Mouse (Mus musculus): ENCODE results near the gene Ifnk. TPM values are rescaled to one million over a fixed set of nuclear protein-coding genes. Genes with fewer than 3 reads are reported as not detected.
A peak's percentile ranks its signal among the peaks of the same experiment; 100 is the strongest.

The Ifnk gene
- polyA plus RNA-seq, 1 experiment from 2014 or later: 0.39 TPM

- Histone ChIP-seq H3K27me3 (replicated peaks) (no peaks in the 10 kb centered on the region), H3K36me3 (no peaks in the 10 kb centered on the region), H3K9ac (no peak overlapping the region), H3K9me3 (no peaks in the 10 kb centered on the region), H3K4me1 (peaks cover 39% of the 10 kb centered on the region), H3K27ac (peak overlapping the region; percentile 81), H3K4me3 (replicated peaks) (no peak overlapping the region), H3K4me2 (peak overlapping the region; percentile 14; the same call in 1 of the 2 replicates)
- ATAC-seq (ENCODE audit: insufficient read depth, low FRiP score, low read depth): peak; percentile 20; the same call in 1 of the 2 replicates
- WGBS: 50% methylated on average over 11 of the region's 11 CpGs
Measured at GRCm38 (mm10) chr4:35124027-35124426, 27.8 kb upstream of the Ifnk start.

- ATAC-seq (ENCODE audit: insufficient read depth, low FRiP score, low read depth): peak; percentile 40; the same call in 1 of the 2 replicates
- WGBS: 18% methylated on average over 6 of the region's 6 CpGs
- H3K4me2 ChIP-seq: no peak overlapping the region
- no peaks in the 10 kb centered on the region for H3K36me3 ChIP-seq
- H3K9ac ChIP-seq: no peak overlapping the region
- H3K4me3 ChIP-seq (replicated peaks): no peak overlapping the region
- H3K27me3 ChIP-seq (replicated peaks): no peaks in the 10 kb centered on the region
- H3K9me3 ChIP-seq: no peaks in the 10 kb centered on the region
- H3K4me1 ChIP-seq: peaks cover 44% of the 10 kb centered on the region
- H3K27ac ChIP-seq: peak overlapping the region; percentile 61
Measured at GRCm38 (mm10) chr4:35125299-35125777, 26.5 kb upstream of the Ifnk start.

GRCm38 (mm10) chr4:35126776-35127175, 25.1 kb upstream of the Ifnk start:
- WGBS: 70% methylated on average over 9 of the region's 9 CpGs
- peaks cover 39% of the 10 kb centered on the region for H3K4me1 ChIP-seq
- ATAC-seq (ENCODE audit: insufficient read depth, low FRiP score, low read depth): no peak

GRCm38 (mm10) chr4:35127759-35128158, 24.1 kb upstream of the Ifnk start:
- H3K4me3 ChIP-seq (replicated peaks): no peak overlapping the region
- no peak overlapping the region for H3K27ac ChIP-seq
- no peak for ATAC-seq (ENCODE audit: insufficient read depth, low FRiP score, low read depth)
- WGBS: 37% methylated on average over 6 of the region's 6 CpGs
- H3K27me3 ChIP-seq (replicated peaks): no peaks in the 10 kb centered on the region
- H3K9ac ChIP-seq: no peak overlapping the region
- H3K4me2 ChIP-seq: no peak overlapping the region
- H3K9me3 ChIP-seq: no peaks in the 10 kb centered on the region
- no peaks in the 10 kb centered on the region for H3K36me3 ChIP-seq
- peaks cover 32% of the 10 kb centered on the region for H3K4me1 ChIP-seq

More at GRCm38 (mm10) chr4:35126776-35127175, 25.1 kb upstream of the Ifnk start:
- Histone ChIP-seq H3K4me3 (replicated peaks) (no peak overlapping the region), H3K9ac (no peak overlapping the region), H3K9me3 (no peaks in the 10 kb centered on the region), H3K4me2 (no peak overlapping the region), H3K36me3 (no peaks in the 10 kb centered on the region), H3K27me3 (replicated peaks) (no peaks in the 10 kb centered on the region), H3K27ac (no peak overlapping the region)

- H3K27me3 ChIP-seq (replicated peaks): no peaks in the 10 kb centered on the region
- 28% methylated on average over 6 of the region's 6 CpGs for WGBS
- peak overlapping the region; percentile 19; the same call in 1 of the 2 replicates for H3K27ac ChIP-seq
- H3K36me3 ChIP-seq: no peaks in the 10 kb centered on the region
- no peak overlapping the region for H3K9ac ChIP-seq
- no peaks in the 10 kb centered on the region for H3K9me3 ChIP-seq
- H3K4me2 ChIP-seq: 0 out of 2 replicates have a peak overlapping the region, but pooled peaks have one; percentile 2
- H3K4me1 ChIP-seq: peaks cover 25% of the 10 kb centered on the region
- no peak overlapping the region for H3K4me3 ChIP-seq (replicated peaks)
- peak; percentile 48; the same call in 1 of the 2 replicates for ATAC-seq (ENCODE audit: insufficient read depth, low FRiP score, low read depth)
Measured at GRCm38 (mm10) chr4:35130411-35130948, 21.4 kb upstream of the Ifnk start.

- Histone ChIP-seq H3K27ac (no peak overlapping the region), H3K36me3 (no peaks in the 10 kb centered on the region), H3K4me3 (replicated peaks) (no peak overlapping the region), H3K4me2 (no peak overlapping the region), H3K4me1 (peaks cover 33% of the 10 kb centered on the region), H3K9me3 (no peaks in the 10 kb centered on the region), H3K27me3 (replicated peaks) (no peaks in the 10 kb centered on the region), H3K9ac (no peak overlapping the region)
- 83% methylated on average over 4 of the region's 4 CpGs for WGBS
- ATAC-seq (ENCODE audit: insufficient read depth, low FRiP score, low read depth): no peak
Measured at GRCm38 (mm10) chr4:35131592-35131991, 20.3 kb upstream of the Ifnk start.

GRCm38 (mm10) chr4:35133411-35133810, 18.4 kb upstream of the Ifnk start:
- peaks cover 20% of the 10 kb centered on the region for H3K4me1 ChIP-seq
- H3K27ac ChIP-seq: no peak overlapping the region
- no peak overlapping the region for H3K4me3 ChIP-seq (replicated peaks)
- H3K9me3 ChIP-seq: no peaks in the 10 kb centered on the region
- no peaks in the 10 kb centered on the region for H3K27me3 ChIP-seq (replicated peaks)
- no peaks in the 10 kb centered on the region for H3K36me3 ChIP-seq
- H3K4me2 ChIP-seq: no peak overlapping the region
- no peak for ATAC-seq (ENCODE audit: insufficient read depth, low FRiP score, low read depth)
- H3K9ac ChIP-seq: no peak overlapping the region
- WGBS: 76% methylated on average over 4 of the region's 4 CpGs

- Histone ChIP-seq H3K4me3 (replicated peaks) (no peak overlapping the region), H3K27ac (peak overlapping the region; percentile 38; the same call in 1 of the 2 replicates), H3K27me3 (replicated peaks) (no peaks in the 10 kb centered on the region), H3K9ac (no peak overlapping the region), H3K4me2 (no peak overlapping the region), H3K36me3 (no peaks in the 10 kb centered on the region), H3K9me3 (no peaks in the 10 kb centered on the region), H3K4me1 (peaks cover 17% of the 10 kb centered on the region; the same call in 1 of the 2 replicates)
- whole genome bisulfite sequencing: 47% methylated on average over 15 of the region's 15 CpGs
- ATAC-seq (ENCODE audit: insufficient read depth, low FRiP score, low read depth): no peak
Measured at GRCm38 (mm10) chr4:35134846-35135611, 16.8 kb upstream of the Ifnk start.

- no peak overlapping the region for H3K4me3 ChIP-seq (replicated peaks)
- H3K27me3 ChIP-seq (replicated peaks): no peaks in the 10 kb centered on the region
- WGBS: 61% methylated on average over 4 of the region's 4 CpGs
- no peak for ATAC-seq (ENCODE audit: insufficient read depth, low FRiP score, low read depth)
- no peak overlapping the region for H3K9ac ChIP-seq
- no peak overlapping the region for H3K4me2 ChIP-seq
- H3K4me1 ChIP-seq: peaks cover 19% of the 10 kb centered on the region; the same call in 1 of the 2 replicates
- H3K9me3 ChIP-seq: no peaks in the 10 kb centered on the region
- no peak overlapping the region for H3K27ac ChIP-seq
- no peaks in the 10 kb centered on the region for H3K36me3 ChIP-seq
Measured at GRCm38 (mm10) chr4:35135806-35136205, 16.1 kb upstream of the Ifnk start.

- H3K27me3 ChIP-seq (replicated peaks): no peaks in the 10 kb centered on the region
- no peak overlapping the region for H3K27ac ChIP-seq
- ATAC-seq (ENCODE audit: insufficient read depth, low FRiP score, low read depth): no peak
- H3K9me3 ChIP-seq: no peaks in the 10 kb centered on the region
- 53% methylated on average over 8 of the region's 8 CpGs for WGBS
- no peak overlapping the region for H3K4me2 ChIP-seq
- H3K36me3 ChIP-seq: no peaks in the 10 kb centered on the region
- H3K4me1 ChIP-seq: peaks cover 19% of the 10 kb centered on the region; the same call in 1 of the 2 replicates
- H3K9ac ChIP-seq: no peak overlapping the region
- H3K4me3 ChIP-seq (replicated peaks): no peak overlapping the region
Measured at GRCm38 (mm10) chr4:35136996-35137395, 14.9 kb upstream of the Ifnk start.

- Histone ChIP-seq H3K27ac (no peak overlapping the region), H3K4me1 (peaks cover 19% of the 10 kb centered on the region; the same call in 1 of the 2 replicates), H3K27me3 (replicated peaks) (no peaks in the 10 kb centered on the region), H3K4me2 (no peak overlapping the region), H3K36me3 (no peaks in the 10 kb centered on the region), H3K9ac (no peak overlapping the region), H3K4me3 (replicated peaks) (no peak overlapping the region), H3K9me3 (no peaks in the 10 kb centered on the region)
- ATAC-seq (ENCODE audit: insufficient read depth, low FRiP score, low read depth): no peak
- WGBS: 62% methylated on average over 6 of the region's 6 CpGs
Measured at GRCm38 (mm10) chr4:35138077-35138476, 13.8 kb upstream of the Ifnk start.

- Histone ChIP-seq H3K4me3 (replicated peaks) (no peak overlapping the region), H3K27ac (no peak overlapping the region), H3K4me2 (no peak overlapping the region), H3K9ac (no peak overlapping the region), H3K4me1 (peaks cover 16% of the 10 kb centered on the region), H3K27me3 (replicated peaks) (no peaks in the 10 kb centered on the region), H3K9me3 (no peaks in the 10 kb centered on the region), H3K36me3 (no peaks in the 10 kb centered on the region)
- ATAC-seq (ENCODE audit: insufficient read depth, low FRiP score, low read depth): no peak
- WGBS: 52% methylated on average over 6 of the region's 6 CpGs
Measured at GRCm38 (mm10) chr4:35140317-35140716, 11.5 kb upstream of the Ifnk start.

All from stomach, embryonic 15.5 days (tissue).